Mouse (Mus musculus) neural tube, embryonic 11.5 days (tissue): ENCODE results near the gene Rffl. TPM values are rescaled to one million over a fixed set of nuclear protein-coding genes. Genes with fewer than 3 reads are reported as not detected.

Experiments used
- ATAC-seq: fragments of 200-750 bp; cut with Nextera tagmentation; 2 replicates; pipeline ENCODE4 v1.8.0; 2017; ENCODE audit warnings: moderate number of reproducible peaks, mild to moderate bottlenecking, moderate TSS enrichment, moderate library complexity; ENCODE audit not compliant: insufficient read depth, low FRiP score, low TSS enrichment
- DNase-seq: peaks from one replicate; pipeline ENCODE4 v3.0.0-alpha.2; 2015; ENCODE audit warnings: low spot score
- H3K27ac ChIP-seq: fragments of 300-500 bp; sonication (generic); 2 replicates; pipeline ENCODE4 v1.5.1; 2014; ENCODE audit warnings: low read depth, mild to moderate bottlenecking, low read length
- H3K27me3 ChIP-seq: fragments of 300-500 bp; sonication (generic); 2 replicates; pipeline ENCODE4 v1.6.1; 2014; ENCODE audit warnings: mild to moderate bottlenecking, low read length, mixed read lengths; ENCODE audit not compliant: control insufficient read depth, insufficient read depth
- H3K36me3 ChIP-seq: fragments of 300-500 bp; sonication (generic); 2 replicates; pipeline ENCODE4 v1.6.1; 2014; ENCODE audit warnings: mild to moderate bottlenecking, low read length, moderate library complexity, mixed read lengths; ENCODE audit not compliant: control insufficient read depth, insufficient read depth
- H3K4me1 ChIP-seq: fragments of 300-500 bp; sonication (generic); 2 replicates; pipeline ENCODE4 v1.6.1; 2014; ENCODE audit warnings: low read length, mixed read lengths; ENCODE audit not compliant: control insufficient read depth, insufficient read depth
- H3K4me2 ChIP-seq: fragments of 300-500 bp; sonication (generic); 2 replicates; pipeline ENCODE4 v1.6.1; 2014; ENCODE audit warnings: low read depth, mild to moderate bottlenecking, moderate library complexity
- H3K4me3 ChIP-seq: fragments of 300-500 bp; sonication (generic); 2 replicates; pipeline ENCODE4 v1.5.1; 2014; ENCODE audit warnings: low read depth, low read length
- H3K9ac ChIP-seq: fragments of 300-500 bp; sonication (generic); 2 replicates; pipeline ENCODE4 v1.6.1; 2014; ENCODE audit warnings: mild to moderate bottlenecking, low read length
- H3K9me3 ChIP-seq: fragments of 300-500 bp; sonication (generic); 2 replicates; pipeline ENCODE4 v1.6.1; 2016; ENCODE audit warnings: low read length; ENCODE audit not compliant: control insufficient read depth
- WGBS: fragments of 180-500 bp; shearing (Covaris S2); extraction: QIAGEN DNeasy Blood & Tissue Kit; methylation state at CpG from one replicate; pipeline ENCODE4 v1.1.7; 2014; 5-methylcytosine and 5-hydroxymethylcytosine counted together
- polyA plus RNA-seq: library from polyadenylated mRNA; unstranded; fragments of >200 nt; fragmentation: Nextera tagmentation; extraction: Ambion mirVana; gene quantifications from 2 replicates; pipeline ENCODE4 v1.2.1, GENCODE M21; 2014

Rffl gene
- polyA plus RNA-seq, 1 experiment from 2014 or later = 11.9 TPM

GRCm38 (mm10) chr11:82783453-82783852 lies 87.6 kb downstream of the Rffl start:
- peaks cover 11% of the 10 kb centered on the region for H3K4me1 ChIP-seq
- H3K9ac ChIP-seq = no peak overlapping the region
- H3K27ac ChIP-seq = no peak overlapping the region
- peaks cover 5% of the 10 kb centered on the region; the same call in 1 of the 2 replicates for H3K36me3 ChIP-seq
- H3K27me3 ChIP-seq = no peaks in the 10 kb centered on the region
- H3K4me2 ChIP-seq = no peak overlapping the region
- no peaks in the 10 kb centered on the region for H3K9me3 ChIP-seq
- H3K4me3 ChIP-seq = no peak overlapping the region
- DNase-seq = no peak
- ATAC-seq = no peak
- 93% methylated on average over 11 of the region's 11 CpGs for WGBS

GRCm38 (mm10) chr11:82782197-82782596 lies 88.8 kb downstream of the Rffl start:
- H3K27ac ChIP-seq = no peak overlapping the region
- peaks cover 5% of the 10 kb centered on the region; the same call in 1 of the 2 replicates for H3K36me3 ChIP-seq
- ATAC-seq = no peak
- H3K9ac ChIP-seq = peak overlapping the region; percentile 96
- H3K4me3 ChIP-seq = peak overlapping the region; percentile 94
- 51% methylated on average over 6 of the region's 6 CpGs for WGBS
- no peak for DNase-seq
- no peaks in the 10 kb centered on the region for H3K27me3 ChIP-seq
- no peaks in the 10 kb centered on the region for H3K9me3 ChIP-seq
- peak overlapping the region; percentile 70 for H3K4me2 ChIP-seq
- H3K4me1 ChIP-seq = peaks cover 11% of the 10 kb centered on the region

DNA sequence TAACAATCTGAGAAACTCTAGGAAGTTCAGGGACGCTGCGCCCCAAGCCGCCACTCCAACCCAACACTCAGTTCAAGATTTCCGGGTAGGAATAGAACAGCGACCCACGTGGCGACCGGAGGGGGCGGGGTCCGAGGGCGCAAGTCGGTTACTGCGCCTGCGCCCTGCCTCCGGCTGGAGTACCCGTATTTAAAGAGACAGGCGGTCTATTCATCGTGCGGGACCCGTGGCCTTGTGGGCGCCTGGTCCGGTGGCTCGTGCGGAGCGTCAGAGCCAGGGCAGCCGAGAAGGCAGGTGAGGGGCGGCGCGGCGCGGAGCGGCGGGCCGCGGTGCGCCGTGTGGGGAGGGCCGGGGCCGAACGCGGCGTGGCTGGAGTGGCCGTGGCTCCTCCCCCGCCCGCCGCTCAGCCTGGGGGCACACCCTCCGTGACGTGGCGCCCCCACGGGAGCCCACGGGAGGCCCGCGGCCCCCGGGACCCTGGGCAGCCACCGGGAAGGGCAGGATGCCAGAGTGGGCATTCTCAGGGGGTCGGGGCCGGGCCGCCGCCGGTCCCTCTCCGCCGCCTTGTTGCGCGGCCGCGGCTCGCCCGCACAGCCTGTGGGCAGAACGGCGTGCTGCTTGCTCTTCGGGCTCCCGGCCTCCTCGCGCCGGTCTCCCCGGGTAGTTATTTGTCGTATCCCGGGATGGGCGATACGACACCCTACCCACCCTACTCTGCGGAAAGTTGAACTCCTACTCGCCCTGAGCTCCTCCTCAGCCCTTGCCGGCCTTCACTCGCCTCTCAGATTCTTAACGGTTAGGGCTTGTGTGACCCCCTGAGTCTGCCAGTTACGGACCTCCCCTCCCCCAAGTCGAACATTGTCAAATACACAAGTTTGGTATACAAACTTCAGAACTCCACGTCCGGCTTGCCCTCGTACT lies 89.8 kb downstream of the Rffl start, which contains the start of gene Lig3:
Gene Lig3 (plus strand): TSS at position 126 of the 921 bp plus-strand sequence.
- DNase-seq = peak; percentile 97
- WGBS = under 1% methylated on average over 60 of the region's 90 CpGs

DNA sequence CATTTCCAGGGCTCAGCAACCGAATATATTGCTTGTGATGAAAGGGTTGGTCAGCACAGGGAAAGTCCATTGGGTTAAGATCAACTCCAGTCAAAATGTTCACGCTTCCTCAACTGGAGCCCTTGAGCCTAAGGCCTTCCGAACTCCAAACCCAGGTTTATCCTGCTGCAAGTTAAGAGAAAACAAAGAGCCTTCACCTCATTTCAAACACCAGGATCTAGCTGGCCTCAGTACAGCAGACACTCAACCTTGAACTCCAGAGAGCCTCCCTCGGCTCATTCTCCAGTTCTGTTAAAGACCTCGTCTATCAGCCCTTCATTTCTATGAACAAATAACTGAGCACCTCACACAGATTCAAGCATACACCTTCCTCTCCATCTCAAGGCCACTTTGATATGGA lies 90.9 kb downstream of the Rffl start:
- H3K27me3 ChIP-seq = no peaks in the 10 kb centered on the region
- H3K4me1 ChIP-seq = peaks cover 11% of the 10 kb centered on the region
- H3K27ac ChIP-seq = no peak overlapping the region
- ATAC-seq (no peak), DNase-seq (no peak)
- H3K9me3 ChIP-seq = no peaks in the 10 kb centered on the region
- peak overlapping the region; percentile 70 for H3K4me2 ChIP-seq
- 63% methylated on average over 5 of the region's 5 CpGs for WGBS
- H3K4me3 ChIP-seq = peak overlapping the region; percentile 94
- H3K36me3 ChIP-seq = peaks cover 4% of the 10 kb centered on the region; the same call in 1 of the 2 replicates
- H3K9ac ChIP-seq = peak overlapping the region; percentile 96

More for the DNA sequence above, 89.8 kb downstream of the Rffl start, which contains the start of gene Lig3:
- Histone ChIP-seq H3K4me3 (peak within 1 kb of the TSS; percentile 94), H3K4me2 (peak within 1 kb of the TSS; percentile 70), H3K36me3 (peaks cover 5% of the 10 kb centered on the region; the same call in 1 of the 2 replicates), H3K27ac (peak within 1 kb of the TSS; percentile 94), H3K9ac (peak within 1 kb of the TSS; percentile 96), H3K27me3 (no peaks in the 10 kb centered on the region), H3K4me1 (peaks cover 11% of the 10 kb centered on the region), H3K9me3 (no peaks in the 10 kb centered on the region)
- peak; percentile 93 for ATAC-seq

DNA sequence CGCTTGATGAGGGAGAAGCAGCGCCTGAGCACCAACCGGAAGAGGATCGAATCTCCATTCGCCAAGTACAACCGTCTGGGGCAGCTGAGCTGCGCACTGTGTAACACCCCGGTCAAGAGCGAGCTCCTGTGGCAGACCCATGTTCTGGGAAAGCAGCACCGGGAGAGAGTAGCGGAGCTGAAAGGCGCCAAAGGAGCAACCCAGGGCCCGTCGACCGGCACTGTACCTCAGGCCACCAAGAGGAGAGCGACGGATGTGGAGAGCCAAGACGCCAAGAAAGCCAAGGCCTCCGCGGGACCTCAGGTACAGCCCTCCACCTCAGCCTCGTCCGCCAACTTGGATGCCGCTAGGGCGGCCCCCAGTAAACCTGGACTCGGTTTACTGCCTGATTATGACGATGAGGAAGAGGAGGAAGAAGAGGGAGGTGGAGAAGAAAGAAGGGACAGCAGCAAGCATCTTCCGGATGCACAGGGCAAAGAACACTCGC lies 106.5 kb downstream of the Rffl start:
- Histone ChIP-seq H3K27ac (peak overlapping the region; percentile 82), H3K4me3 (peak overlapping the region; percentile 96), H3K9ac (peak overlapping the region; percentile 80), H3K36me3 (no peaks in the 10 kb centered on the region), H3K4me1 (peaks cover 7% of the 10 kb centered on the region), H3K27me3 (no peaks in the 10 kb centered on the region), H3K9me3 (no peaks in the 10 kb centered on the region), H3K4me2 (peak overlapping the region; percentile 88)
- WGBS = under 1% methylated on average over 28 of the region's 28 CpGs
- DNase-seq = no peak
- peak; percentile 53 for ATAC-seq

DNA sequence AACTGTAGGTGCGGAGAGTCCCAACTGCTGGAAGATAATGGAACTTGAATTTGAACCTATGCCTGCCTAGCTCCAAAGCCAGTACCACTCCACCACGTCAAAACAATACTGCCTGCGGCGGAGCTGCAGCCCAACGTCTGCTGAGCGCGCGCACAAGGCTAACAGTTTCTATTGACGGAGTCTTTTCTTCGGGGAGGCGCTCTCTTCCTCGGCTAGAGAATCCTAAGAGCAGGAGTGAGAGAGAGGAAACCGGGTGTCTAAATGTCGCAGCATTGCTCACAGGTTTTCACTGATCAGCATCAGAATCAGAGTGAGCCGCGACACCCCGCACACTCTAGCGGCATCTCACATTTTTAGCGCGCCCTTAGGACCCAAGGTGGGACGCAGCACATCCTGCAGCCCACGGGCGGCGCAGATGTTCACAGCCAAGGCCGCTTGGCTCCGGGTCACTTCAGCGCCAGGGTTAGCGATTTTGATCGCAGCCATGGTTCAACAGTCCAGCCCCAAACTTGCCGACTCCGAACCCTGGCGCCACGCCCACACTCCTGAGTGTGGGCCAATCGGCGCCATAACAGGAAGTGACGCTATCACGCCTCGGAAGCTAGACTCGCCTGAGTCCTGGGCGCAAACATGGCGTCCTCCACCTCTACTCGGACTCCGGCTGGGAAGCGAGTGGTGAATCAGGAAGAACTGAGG lies 107.1 kb downstream of the Rffl start, which contains the start of the genes Cct6b and Zfp830:
Gene Cct6b (minus strand): TSS at position 580 of the 696 bp plus-strand sequence.
Gene Zfp830 (plus strand): TSS at position 604 of the 696 bp plus-strand sequence.
- peak within 1 kb of the TSS; percentile 88 for H3K4me2 ChIP-seq
- ATAC-seq (peak; percentile 99), DNase-seq (peak; percentile 93)
- H3K36me3 ChIP-seq = no peaks in the 10 kb centered on the region
- H3K9me3 ChIP-seq = no peaks in the 10 kb centered on the region
- H3K4me1 ChIP-seq = peaks cover 7% of the 10 kb centered on the region
- peak within 1 kb of the TSS; percentile 80 for H3K9ac ChIP-seq
- under 1% methylated on average over 44 of the region's 44 CpGs for WGBS
- H3K4me3 ChIP-seq = peak within 1 kb of the TSS; percentile 96
- H3K27me3 ChIP-seq = no peaks in the 10 kb centered on the region
- H3K27ac ChIP-seq = peak within 1 kb of the TSS; percentile 82

DNA sequence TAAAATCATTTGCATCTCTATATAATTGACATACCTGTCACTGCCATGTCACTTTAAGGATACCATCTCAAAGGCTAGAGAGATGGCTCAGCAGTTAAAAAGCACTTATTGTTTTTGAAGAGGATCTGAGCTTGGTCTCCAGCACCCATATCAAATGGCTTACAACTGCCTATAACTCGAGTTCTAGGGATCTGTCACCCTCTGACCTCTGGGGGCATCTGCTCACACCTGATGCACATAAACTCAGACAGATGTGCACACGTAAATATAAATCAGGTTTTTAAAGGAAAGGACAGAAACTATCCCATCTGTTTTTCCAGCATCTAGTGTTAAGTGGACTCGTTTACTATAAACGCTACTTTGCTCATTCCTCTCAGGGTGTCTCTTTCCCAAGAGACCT lies 107.7 kb downstream of the Rffl start:
- no peak overlapping the region for H3K27ac ChIP-seq
- ATAC-seq (no peak), DNase-seq (no peak)
- WGBS = 17% methylated on average over 4 of the region's 4 CpGs
- H3K36me3 ChIP-seq = no peaks in the 10 kb centered on the region
- H3K4me3 ChIP-seq = peak overlapping the region; percentile 96
- peaks cover 7% of the 10 kb centered on the region for H3K4me1 ChIP-seq
- no peaks in the 10 kb centered on the region for H3K9me3 ChIP-seq
- H3K4me2 ChIP-seq = peak overlapping the region; percentile 88
- H3K27me3 ChIP-seq = no peaks in the 10 kb centered on the region
- H3K9ac ChIP-seq = peak overlapping the region; percentile 80; the same call in 1 of the 2 replicates

GRCm38 (mm10) chr11:82762286-82762829 lies 108.7 kb downstream of the Rffl start:
- WGBS = 79% methylated on average over 6 of the region's 6 CpGs
- Histone ChIP-seq H3K36me3 (no peaks in the 10 kb centered on the region), H3K27ac (no peak overlapping the region), H3K9me3 (no peaks in the 10 kb centered on the region), H3K4me1 (peaks cover 7% of the 10 kb centered on the region), H3K4me2 (no peak overlapping the region), H3K4me3 (no peak overlapping the region), H3K9ac (no peak overlapping the region), H3K27me3 (no peaks in the 10 kb centered on the region)
- ATAC-seq (no peak), DNase-seq (no peak)
